Mouse (Mus musculus) heart, embryonic 14.5 days (tissue): ENCODE measurements around the gene Rhcg. TPM values are rescaled to one million over a fixed set of nuclear protein-coding genes. Genes with fewer than 3 reads are reported as not detected.

Experiments used
- ATAC-seq: fragments of 200-750 bp; cut with Nextera tagmentation; 2 replicates; pipeline ENCODE4 v1.8.0; 2017; ENCODE audit warnings: low read depth, moderate TSS enrichment; ENCODE audit not compliant: insufficient number of reproducible peaks, insufficient read depth, low FRiP score
- H3K27ac ChIP-seq, 2 experiments: fragments of 200-500 bp in 1 of 2; fragments of 300-500 bp in 1 of 2; sonication (generic) in 1 of 2; replicated peaks in 1 of 2; 2 replicates each; pipeline ENCODE4 v1.5.1; 2012 to 2014; ENCODE audit warnings: low read depth in 2 of 2, low read length in 2 of 2, control low read depth in 1 of 2, mild to moderate bottlenecking in 1 of 2, mixed read lengths in 1 of 2; ENCODE audit not compliant: control insufficient read depth in 1 of 2, insufficient read depth in 1 of 2
- H3K27me3 ChIP-seq: fragments of 300-500 bp; sonication (generic); 2 replicates; pipeline ENCODE4 v1.6.1; 2014; ENCODE audit warnings: mild to moderate bottlenecking, low read length, control low read depth; ENCODE audit not compliant: control insufficient read depth, insufficient read depth
- H3K36me3 ChIP-seq: fragments of 300-500 bp; sonication (generic); 2 replicates; pipeline ENCODE4 v1.6.1; 2014; ENCODE audit warnings: mild to moderate bottlenecking, control low read depth, low read length, mixed read lengths; ENCODE audit not compliant: control insufficient read depth, insufficient read depth
- H3K4me1 ChIP-seq, 2 experiments: fragments of 200-500 bp in 1 of 2; fragments of 300-500 bp in 1 of 2; sonication (generic) in 1 of 2; 2 replicates each; pipeline ENCODE4 v1.6.1; 2012 to 2014; ENCODE audit warnings: low read length in 2 of 2, control low read depth in 1 of 2, mixed read lengths in 1 of 2; ENCODE audit not compliant: control insufficient read depth in 2 of 2, insufficient read depth in 2 of 2
- H3K4me2 ChIP-seq: fragments of 300-500 bp; sonication (generic); 2 replicates; pipeline ENCODE4 v1.6.1; 2014; ENCODE audit warnings: mild to moderate bottlenecking, low read length
- H3K4me3 ChIP-seq, 2 experiments: fragments of 200-500 bp in 1 of 2; fragments of 300-500 bp in 1 of 2; sonication (generic) in 1 of 2; 2 replicates each; pipeline ENCODE4 v1.5.1; 2012 to 2014; ENCODE audit warnings: low read length in 2 of 2, mild to moderate bottlenecking in 2 of 2, control low read depth in 1 of 2, low read depth in 1 of 2, moderate library complexity in 1 of 2; ENCODE audit not compliant: control insufficient read depth in 1 of 2, insufficient read depth in 1 of 2
- H3K9ac ChIP-seq: fragments of 300-500 bp; sonication (generic); 2 replicates; pipeline ENCODE4 v1.6.1; 2014; ENCODE audit warnings: mild to moderate bottlenecking, low read length
- H3K9me3 ChIP-seq: fragments of 300-500 bp; sonication (generic); 2 replicates; pipeline ENCODE4 v1.6.1; 2016; ENCODE audit warnings: low read length, control low read depth; ENCODE audit not compliant: control insufficient read depth
- WGBS: fragments of 180-500 bp; shearing (Covaris S2); extraction: QIAGEN DNeasy Blood & Tissue Kit; methylation state at CpG from one replicate; pipeline ENCODE4 v1.1.7; 2014; 5-methylcytosine and 5-hydroxymethylcytosine counted together
- polyA plus RNA-seq: library from polyadenylated mRNA; unstranded; fragments of >200 nt; fragmentation: Nextera tagmentation; extraction: Ambion mirVana; gene quantifications from 2 replicates; pipeline ENCODE4 v1.2.1, GENCODE M21; 2014

Rhcg gene
- polyA plus RNA-seq, 1 experiment from 2014 or later = not detected

DNA sequence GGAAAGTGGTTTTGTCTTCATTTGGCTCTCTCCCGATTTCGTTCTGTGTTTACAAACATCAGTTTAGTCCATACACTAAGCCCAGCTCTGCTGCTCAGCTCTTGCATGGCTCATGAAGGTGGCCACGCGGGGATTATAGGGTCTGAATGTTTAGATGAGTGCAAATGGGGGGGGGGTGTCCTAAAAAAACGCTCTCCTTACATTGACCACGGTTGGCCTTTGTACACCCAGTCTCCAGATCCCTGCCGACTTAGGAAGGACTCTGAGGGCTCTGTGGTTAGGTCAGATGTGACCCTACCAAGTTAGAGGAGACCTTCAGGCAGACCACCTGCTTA, 72.4 kb downstream of the Rhcg start:
- H3K27ac ChIP-seq = no peak overlapping the region
- 9% methylated on average over 7 of the region's 7 CpGs for WGBS

DNA sequence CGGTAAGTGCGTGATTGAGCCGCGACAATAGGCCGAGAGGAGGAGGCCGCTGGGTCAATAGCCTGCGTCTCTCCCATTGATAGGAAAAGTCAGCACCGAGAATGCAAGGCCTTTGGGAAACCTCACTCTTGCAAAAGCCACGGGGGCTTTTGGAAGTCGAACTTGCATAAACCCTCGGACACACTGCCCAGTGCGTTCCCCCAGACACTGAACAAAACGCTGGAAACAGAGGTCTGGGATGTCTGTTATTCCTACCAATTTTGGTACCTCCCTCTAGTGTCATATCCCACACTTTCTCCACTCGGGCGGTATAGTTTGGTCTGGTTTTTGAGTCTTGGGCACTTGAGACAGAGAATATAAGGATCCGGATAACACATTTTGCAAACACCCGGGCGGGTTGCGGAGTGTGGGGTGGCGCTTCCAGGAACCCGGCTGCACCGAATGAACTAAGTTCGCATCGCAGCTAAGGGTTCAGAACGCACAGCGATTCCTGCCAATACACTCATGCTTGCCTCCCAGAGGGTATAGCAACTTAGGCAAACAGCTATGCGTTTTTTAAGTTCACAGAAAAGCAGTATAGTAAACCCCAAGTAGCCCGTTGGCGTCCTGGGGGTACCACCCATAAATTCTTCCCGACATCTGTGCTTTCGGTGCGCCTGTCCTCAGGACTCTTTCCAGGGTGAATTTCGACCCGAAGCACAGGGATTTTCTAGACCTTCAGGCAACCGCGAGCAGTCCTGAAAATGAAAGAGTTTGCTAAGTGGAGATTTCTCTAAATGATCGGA, 73.0 kb downstream of the Rhcg start:
- WGBS = 3% methylated on average over 37 of the region's 37 CpGs
- H3K27me3 ChIP-seq = peaks cover 97% of the 10 kb centered on the region
- ATAC-seq = no peak
- H3K9ac ChIP-seq = no peak overlapping the region
- H3K4me2 ChIP-seq = no peak overlapping the region
- H3K27ac ChIP-seq = no peak overlapping the region
- no peaks in the 10 kb centered on the region for H3K36me3 ChIP-seq
- no peak overlapping the region for H3K4me3 ChIP-seq
- H3K4me1 ChIP-seq = no peaks in the 10 kb centered on the region; a peak in 1 of 4 replicates
- no peaks in the 10 kb centered on the region for H3K9me3 ChIP-seq

More for the DNA sequence above, 72.4 kb downstream of the Rhcg start:
- Histone ChIP-seq H3K4me2 (no peak overlapping the region), H3K9ac (no peak overlapping the region), H3K27me3 (peaks cover 97% of the 10 kb centered on the region), H3K4me1 (no peaks in the 10 kb centered on the region; a peak in 1 of 4 replicates), H3K36me3 (no peaks in the 10 kb centered on the region), H3K9me3 (no peaks in the 10 kb centered on the region), H3K4me3 (no peak overlapping the region)
- ATAC-seq = no peak

Other genes with a start within 250 kb of the Rhcg start
- not detected in 2 replicates for gene Rlbp1, start 230.6 kb downstream of the Rhcg start, polyA plus RNA-seq
- gene Fanci, start 225.7 kb downstream of the Rhcg start, polyA plus RNA-seq = 8.9 and 9.2 TPM in 2 replicates
- gene Polg, start 151.3 kb downstream of the Rhcg start, polyA plus RNA-seq = 26.3 and 31.0 TPM in 2 replicates
- gene Ticrr, start 42.5 kb upstream of the Rhcg start, polyA plus RNA-seq = 5.1 and 5.3 TPM in 2 replicates
- 1.6 and 2.0 TPM in 2 replicates for gene Kif7, start 98.1 kb upstream of the Rhcg start, polyA plus RNA-seq
- not detected in 2 replicates for gene Plin1, start 115.2 kb upstream of the Rhcg start, polyA plus RNA-seq
- gene Pex11a, start 125.5 kb upstream of the Rhcg start, polyA plus RNA-seq = 9.4 and 9.8 TPM in 2 replicates
- gene Wdr93, start 125.5 kb upstream of the Rhcg start, polyA plus RNA-seq = 0.39 and 0.50 TPM in 2 replicates
- not detected in 2 replicates for gene Mesp1, start 176.1 kb upstream of the Rhcg start, polyA plus RNA-seq
- 0.27 and 0.59 TPM in 2 replicates for gene Mesp2, start 193.1 kb upstream of the Rhcg start, polyA plus RNA-seq
- gene Anpep, start 243.4 kb upstream of the Rhcg start, polyA plus RNA-seq = 9.0 and 10.4 TPM in 2 replicates